Comparison of ENCODE assay signal across 8 mouse cellular contexts in genomic region chr7:58842818-58843217, GRCm38 (mm10).
DNase-seq lines count a peak whose midpoint lies in the region; ATAC-seq lines count a peak whose summit lies in the region.

No protein-coding gene starts in this region.

- no peaks in the 10 kb centered on the region for H3K9me3 ChIP-seq in neural tube, embryonic 11.5 days (ENCODE audit: control insufficient read depth, low read length)

- H3K4me3 ChIP-seq in neural tube, embryonic 11.5 days (ENCODE audit: low read depth, low read length), result no peak overlapping the region

- no peak overlapping the region for H3K4me2 ChIP-seq in neural tube, embryonic 11.5 days (ENCODE audit: low read depth)

- peak; percentile 22 to 41 for DNase-seq in layer of hippocampus, adult 18-20 months (ENCODE audit: low spot score in 2 of 2)
- DNase-seq in layer of hippocampus, postnatal 10 days (ENCODE audit: low spot score in 2 of 2), result no peak
- peak; percentile 8 to 43 for DNase-seq in cerebellum, postnatal 36 days
- peak; percentile 27 to 36 for DNase-seq in heart, postnatal 10 days
- peak; percentile 19 for DNase-seq in neural tube, embryonic 11.5 days (ENCODE audit: low spot score)
- no peak for DNase-seq in adrenal gland, adult (ENCODE audit: inconsistent age in 2 of 2, low spot score in 1 of 2)
- no peak for DNase-seq in left cerebral cortex, adult 11 months (ENCODE audit: low spot score)
- DNase-seq in gastrocnemius, postnatal 10 days, result no peak

- H3K36me3 ChIP-seq in neural tube, embryonic 11.5 days (ENCODE audit: control insufficient read depth, insufficient read depth, low read length), result no peaks in the 10 kb centered on the region

- H3K9ac ChIP-seq in neural tube, embryonic 11.5 days (ENCODE audit: low read length), result no peak overlapping the region

- no peaks in the 10 kb centered on the region for H3K27me3 ChIP-seq in neural tube, embryonic 11.5 days (ENCODE audit: control insufficient read depth, insufficient read depth, low read length)

- peaks cover 8% of the 10 kb centered on the region; the same call in 1 of the 2 replicates for H3K4me1 ChIP-seq in neural tube, embryonic 11.5 days (ENCODE audit: control insufficient read depth, insufficient read depth, low read length)

- 18% methylated on average over 3 of the region's 3 CpGs for WGBS in neural tube, embryonic 11.5 days

- ATAC-seq in neural tube, embryonic 11.5 days (ENCODE audit: insufficient read depth, low FRiP score, low TSS enrichment), result peak; percentile 53

- intact Hi-C loops in heart, postnatal 10 days (cut with DNase I), result no loop called here

- peak overlapping the region; percentile 67; the same call in 1 of the 2 replicates for H3K27ac ChIP-seq in neural tube, embryonic 11.5 days (ENCODE audit: low read depth, low read length)

Comparison
In these comparisons a context has a peak if more than half of its experiments do, and no peak if none do; other contexts are left out.
1. DNase-seq: peak in layer of hippocampus, adult 18-20 months (2 of 2), cerebellum, postnatal 36 days (2 of 2), heart, postnatal 10 days (2 of 2) and neural tube, embryonic 11.5 days (single experiment); none in layer of hippocampus, postnatal 10 days (0 of 2), adrenal gland, adult (0 of 2), left cerebral cortex, adult 11 months (single experiment) and gastrocnemius, postnatal 10 days (single experiment).